Mouse (Mus musculus) CH12.LX (cell line): ENCODE measurements around the gene Olfr1502. TPM values are rescaled to one million over a fixed set of nuclear protein-coding genes. Genes with fewer than 3 reads are reported as not detected.
A peak's percentile ranks its signal among the peaks of the same experiment; 100 is the strongest.
"Not testable (repeated sequence)": the region's sequence is repeated elsewhere in the genome, so short reads cannot be mapped to it uniquely, and the experiment has no call there.

ENCODE experiments used
- DNase-seq: peaks from one replicate; pipeline ENCODE4 v3.0.0-alpha.2; 2013; ENCODE audit errors: extremely low read depth
- H3K27ac ChIP-seq: 2 replicates; pipeline ENCODE4 v1.5.1; 2012; ENCODE audit warnings: low read depth, mild to moderate bottlenecking, control low read depth, moderate library complexity; ENCODE audit not compliant: insufficient read depth
- H3K27me3 ChIP-seq: replicated peaks from 2 replicates; pipeline ENCODE3; 2012; ENCODE audit warnings: inconsistent platforms
- H3K36me3 ChIP-seq, 2 experiments: replicated peaks in 1 of 2; 2 replicates each; pipeline versions ENCODE3 to v1.6.1; 2012; ENCODE audit warnings: inconsistent platforms in 1 of 2, low read length in 1 of 2, mild to moderate bottlenecking in 1 of 2, mixed read lengths in 1 of 2, moderate library complexity in 1 of 2; ENCODE audit not compliant: control insufficient read depth in 1 of 2, insufficient read depth in 1 of 2
- H3K4me1 ChIP-seq, 2 experiments: 2 replicates each; pipeline ENCODE4 v1.6.1; 2012; ENCODE audit warnings: inconsistent platforms in 1 of 2, moderate library complexity in 1 of 2; ENCODE audit not compliant: insufficient read depth in 2 of 2, control insufficient read depth in 1 of 2
- H3K4me2 ChIP-seq: 2 replicates; pipeline ENCODE4 v1.6.1; 2012; ENCODE audit warnings: low read depth, mild to moderate bottlenecking, control low read depth; ENCODE audit not compliant: poor library complexity, insufficient read depth, severe bottlenecking
- H3K4me3 ChIP-seq, 3 experiments: fragments of 150-350 bp in 1 of 3; sonication (generic) in 1 of 3; replicated peaks in 1 of 3; 2 replicates each; pipeline versions ENCODE3 to v1.5.1; 2011 to 2012; ENCODE audit warnings: low read depth in 2 of 3, low read length in 2 of 3, mild to moderate bottlenecking in 2 of 3, moderate library complexity in 2 of 3, control low read depth in 1 of 3, improper control_type of control experiment in 1 of 3, inconsistent platforms in 1 of 3, mixed read lengths in 1 of 3; ENCODE audit not compliant: poor library complexity in 1 of 3
- H3K79me2 ChIP-seq: replicated peaks from 2 replicates; pipeline ENCODE4 v1.6.1; 2012; ENCODE audit warnings: mild to moderate bottlenecking, moderate library complexity; ENCODE audit not compliant: control insufficient read depth, poor library complexity, insufficient read depth, severe bottlenecking; ENCODE audit errors: extremely low read depth
- H3K9ac ChIP-seq: 2 replicates; pipeline ENCODE4 v1.6.1; 2012; ENCODE audit warnings: low read depth, mild to moderate bottlenecking, control low read depth, moderate library complexity; ENCODE audit not compliant: insufficient read depth
- H3K9me3 ChIP-seq: replicated peaks from 2 replicates; pipeline ENCODE3; 2012; ENCODE audit warnings: low read length, inconsistent platforms, mixed read lengths
- BHLHE40 ChIP-seq: IDR thresholded peaks from 2 replicates; pipeline ENCODE4 v1.6.1; 2011; ENCODE audit warnings: mild to moderate bottlenecking, low read depth, low read length, improper control_type of control experiment
- CHD2 ChIP-seq: IDR thresholded peaks from 2 replicates; pipeline ENCODE4 v1.6.1; 2011; ENCODE audit warnings: low read length, improper control_type of control experiment
- EP300 ChIP-seq: IDR thresholded peaks from 2 replicates; pipeline ENCODE4 v1.6.1; 2011; ENCODE audit warnings: low read length, improper control_type of control experiment
- ETS1 ChIP-seq: conservative IDR thresholded peaks from 2 replicates; pipeline ENCODE4 v1.6.1; 2012; ENCODE audit warnings: low read depth, mild to moderate bottlenecking, inconsistent platforms, low read length, improper control_type of control experiment, moderate library complexity
- GABPA ChIP-seq: IDR thresholded peaks from 2 replicates; pipeline ENCODE4 v1.6.1; 2012; ENCODE audit warnings: low read depth, low read length, improper control_type of control experiment, inconsistent platforms; ENCODE audit not compliant: insufficient replicate concordance
- MAFK ChIP-seq: IDR thresholded peaks from 2 replicates; pipeline ENCODE4 v1.6.1; 2011; ENCODE audit warnings: low read length, improper control_type of control experiment; ENCODE audit not compliant: insufficient replicate concordance
- PAX5 ChIP-seq: IDR thresholded peaks from 2 replicates; pipeline ENCODE4 v1.6.1; 2012; ENCODE audit warnings: low read length, inconsistent platforms, mixed read lengths
- SMC3 ChIP-seq: IDR thresholded peaks from 2 replicates; pipeline ENCODE4 v1.6.1; 2011; ENCODE audit warnings: low read depth, low read length, improper control_type of control experiment
- TBP ChIP-seq: conservative IDR thresholded peaks from 2 replicates; pipeline ENCODE4 v1.6.1; 2011; ENCODE audit warnings: low read depth, low read length, improper control_type of control experiment
- USF2 ChIP-seq: conservative IDR thresholded peaks from 2 replicates; pipeline ENCODE4 v1.6.1; 2011; ENCODE audit warnings: low read depth, low read length, improper control_type of control experiment
- ZNF384 ChIP-seq: IDR thresholded peaks from 2 replicates; pipeline ENCODE4 v1.6.1; 2012; ENCODE audit warnings: low read depth, low read length, improper control_type of control experiment, inconsistent platforms
- dilution Hi-C: fragments of 300-500 bp; cut with MboI; formaldehyde crosslinking; loops from 2 replicates; pipeline ENCODE4 v1.14.3; 2020; ENCODE audit warnings: low sequenced_read_pairs; ENCODE audit not compliant: extremely low pct_unique_long_range_greater_than_20kb, extremely low pct_ligation_motif_present
- in situ Hi-C: fragments of 300-500 bp; cut with MboI; formaldehyde crosslinking; loops from 3 replicates; pipeline ENCODE4 v1.14.3; 2019; ENCODE audit warnings: low sequenced_read_pairs, low pct_ligation_motif_present, low pct_unique_long_range_greater_than_20kb, mixed read lengths
- polyA plus RNA-seq: library from polyadenylated mRNA; unstranded; fragments of >175 nt; gene quantifications from 2 replicates; pipeline ENCODE4 v1.2.1, GENCODE M21; 2012; ENCODE audit warnings: low read depth; ENCODE audit not compliant: insufficient read length
- total RNA-seq, 2 experiments: library from RNA; depleted of rRNA; stranded (reverse); fragments of 300-350 nt in 1 of 2; fragments of >200 nt in 1 of 2; gene quantifications; 2 replicates each; pipeline ENCODE4 v1.2.3; 2012 to 2014

The Olfr1502 gene
- total and polyA plus RNA-seq, 3 experiments = not detected

GRCm38 (mm10) chr19:13828447-13828846 is 33.1 kb upstream of the Olfr1502 start:
- dilution Hi-C loops = no loop called here
- Histone ChIP-seq H3K79me2 (no peaks in the 10 kb centered on the region), H3K4me3 (no peak overlapping the region)
- TF ChIP-seq ZNF384 (peak; percentile 70), ETS1 (peak; percentile 44), BHLHE40 (peak; percentile 51; the same call in 1 of the 2 replicates), MAFK (no peak), EP300 (peak; percentile 37; the same call in 1 of the 2 replicates)
- TF ChIP-seq, all 38 proteins: peak for 4
- Histone ChIP-seq H3K9me3 (no peaks in the 10 kb centered on the region), H3K27me3 (no peaks in the 10 kb centered on the region), H3K36me3 (no peaks in the 10 kb centered on the region), H3K4me2 (no peak overlapping the region), H3K4me1 (peaks cover 0 to 5% of the 10 kb centered on the region in 2 experiments; a peak in 1 of 4 replicates), H3K27ac (no peak overlapping the region), H3K9ac (no peak overlapping the region)
- peak; percentile 32 for DNase-seq
- in situ Hi-C loops = no loop called here

GRCm38 (mm10) chr19:13830388-13830787 is 31.2 kb upstream of the Olfr1502 start, which contains the start of gene Olfr1500:
Gene Olfr1500, minus strand, starts transcription at chr19:13830488.
- dilution Hi-C loops = no loop called here
- no peak within 1 kb of the TSS for H3K4me2 ChIP-seq
- no peak within 1 kb of the TSS for H3K9ac ChIP-seq
- peaks cover 0 to 9% of the 10 kb centered on the region in 2 experiments; a peak in 1 of 4 replicates for H3K4me1 ChIP-seq
- in situ Hi-C loops = no loop called here
- no peaks in the 10 kb centered on the region for H3K27me3 ChIP-seq
- no peak for TF ChIP-seq CHD2
- TF ChIP-seq TBP = no peak
- TF ChIP-seq SMC3 = no peak
- no peak for TF ChIP-seq GABPA
- TF ChIP-seq USF2 = no peak
- TF ChIP-seq PAX5 = no peak
- DNase-seq = no peak
- H3K27ac ChIP-seq = no peak within 1 kb of the TSS
- H3K9me3 ChIP-seq = no peaks in the 10 kb centered on the region
- H3K36me3 ChIP-seq = no peaks in the 10 kb centered on the region
- H3K79me2 ChIP-seq = no peaks in the 10 kb centered on the region
- H3K4me3 ChIP-seq = no peak within 1 kb of the TSS

DNA sequence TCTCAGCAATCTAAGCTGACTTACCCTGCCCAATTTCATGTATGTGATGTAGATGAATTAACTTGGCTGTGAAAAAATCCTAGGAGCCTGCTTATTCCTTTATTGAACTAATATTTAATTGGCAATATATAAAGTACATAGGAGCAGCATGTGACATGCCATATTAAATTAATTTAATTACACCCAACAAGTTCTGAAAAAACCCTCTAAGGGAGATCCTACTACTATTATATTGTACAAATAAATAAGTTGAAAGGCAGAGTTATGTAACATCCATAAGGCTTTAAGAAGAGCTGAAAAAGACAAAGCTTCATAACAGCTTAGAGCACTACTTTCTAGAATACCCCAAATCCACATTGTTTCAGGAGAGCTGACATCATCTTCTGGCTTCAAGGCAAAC is 11.0 kb upstream of the Olfr1502 start, which contains the start of gene Olfr1501:
Gene Olfr1501 (minus strand): TSS at position 101 of the 400 bp plus-strand sequence.
- H3K79me2 ChIP-seq, H3K4me1 ChIP-seq, H3K4me3 ChIP-seq, in situ Hi-C loops, dilution Hi-C loops, DNase-seq, H3K27me3 ChIP-seq, H3K36me3 ChIP-seq, H3K27ac ChIP-seq, H3K9me3 ChIP-seq, H3K9ac ChIP-seq, H3K4me2 ChIP-seq: not testable (repeated sequence)
